Mouse (Mus musculus): ENCODE measurements around the gene Ccin. TPM values are rescaled to one million over a fixed set of nuclear protein-coding genes. Genes with fewer than 3 reads are reported as not detected.

Ccin gene
- total RNA-seq, 1 experiment from 2014 or later = not detected

GRCm38 (mm10) chr4:43970393-43971330, 12.6 kb upstream of the Ccin start:
- ATAC-seq (replicated peaks in 1 of 2; ENCODE audit: insufficient read depth in 1 of 2, low FRiP score in 2 of 2, low TSS enrichment in 1 of 2, low read depth in 1 of 2, poor library complexity in 2 of 2, severe bottlenecking in 2 of 2) = no peak

- ATAC-seq (replicated peaks in 1 of 2; ENCODE audit: insufficient read depth in 1 of 2, low FRiP score in 2 of 2, low TSS enrichment in 1 of 2, low read depth in 1 of 2, poor library complexity in 2 of 2, severe bottlenecking in 2 of 2) = 0 out of 4 replicates have a peak, but pooled peaks of 1 of the 2 experiments have one; percentile 1
Measured at GRCm38 (mm10) chr4:43971541-43972136, 11.6 kb upstream of the Ccin start.

DNA sequence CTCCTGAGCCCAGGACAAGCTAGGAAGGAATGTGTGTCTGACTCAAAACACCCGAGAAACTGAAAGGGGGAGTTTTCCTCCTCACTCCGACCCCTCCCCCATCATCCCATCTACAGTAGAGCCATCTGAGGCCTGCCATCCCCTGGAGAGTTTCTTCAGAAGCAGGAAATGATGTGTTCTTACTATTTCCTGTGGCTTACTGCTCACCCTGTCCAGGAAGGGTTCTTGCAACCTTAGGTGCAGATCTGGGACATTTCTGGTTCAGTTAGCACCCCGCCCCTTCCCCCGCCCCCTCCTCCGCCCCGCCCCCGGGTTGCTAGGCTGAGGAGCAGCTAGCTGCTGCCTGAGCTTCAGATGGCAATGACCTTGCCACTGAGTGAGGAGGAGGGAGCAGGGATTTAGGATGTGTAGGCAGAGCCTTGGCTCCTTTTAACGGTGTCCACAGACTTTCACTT, 11.1 kb upstream of the Ccin start:
- peak; percentile 80 to 91 for ATAC-seq (replicated peaks in 1 of 2; ENCODE audit: insufficient read depth in 1 of 2, low FRiP score in 2 of 2, low TSS enrichment in 1 of 2, low read depth in 1 of 2, poor library complexity in 2 of 2, severe bottlenecking in 2 of 2)

DNA sequence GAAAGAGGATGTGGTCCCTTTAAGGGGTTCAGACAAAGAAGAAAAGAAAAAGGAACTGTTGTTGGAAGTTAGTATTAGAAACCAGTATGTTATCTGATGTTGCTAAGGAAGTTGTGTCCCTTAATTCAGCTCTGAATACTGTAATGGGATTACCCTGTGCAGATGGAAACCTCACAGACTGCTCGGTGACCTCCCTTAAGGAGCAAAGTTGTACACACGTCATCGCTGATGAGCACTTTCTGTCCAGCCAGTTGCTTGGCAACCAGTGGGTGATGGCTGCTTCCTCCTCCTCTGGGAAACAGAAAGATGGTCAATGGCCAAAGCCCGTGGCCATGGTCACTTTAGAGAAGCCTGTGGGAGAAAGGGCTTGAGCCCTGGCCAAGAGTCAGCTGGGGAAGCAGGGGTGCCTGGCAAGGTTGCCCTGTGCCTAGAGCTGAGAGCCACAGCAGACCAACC, 9.7 kb upstream of the Ccin start:
- ATAC-seq (replicated peaks in 1 of 2; ENCODE audit: insufficient read depth in 1 of 2, low FRiP score in 2 of 2, low TSS enrichment in 1 of 2, low read depth in 1 of 2, poor library complexity in 2 of 2, severe bottlenecking in 2 of 2) = peak; percentile 75 to 80

GRCm38 (mm10) chr4:43974914-43975616, 8.2 kb upstream of the Ccin start:
- ATAC-seq (replicated peaks in 1 of 2; ENCODE audit: insufficient read depth in 1 of 2, low FRiP score in 2 of 2, low TSS enrichment in 1 of 2, low read depth in 1 of 2, poor library complexity in 2 of 2, severe bottlenecking in 2 of 2) = peak in 1 of 2 experiments; percentile 43; a peak in 1 of 4 replicates

DNA sequence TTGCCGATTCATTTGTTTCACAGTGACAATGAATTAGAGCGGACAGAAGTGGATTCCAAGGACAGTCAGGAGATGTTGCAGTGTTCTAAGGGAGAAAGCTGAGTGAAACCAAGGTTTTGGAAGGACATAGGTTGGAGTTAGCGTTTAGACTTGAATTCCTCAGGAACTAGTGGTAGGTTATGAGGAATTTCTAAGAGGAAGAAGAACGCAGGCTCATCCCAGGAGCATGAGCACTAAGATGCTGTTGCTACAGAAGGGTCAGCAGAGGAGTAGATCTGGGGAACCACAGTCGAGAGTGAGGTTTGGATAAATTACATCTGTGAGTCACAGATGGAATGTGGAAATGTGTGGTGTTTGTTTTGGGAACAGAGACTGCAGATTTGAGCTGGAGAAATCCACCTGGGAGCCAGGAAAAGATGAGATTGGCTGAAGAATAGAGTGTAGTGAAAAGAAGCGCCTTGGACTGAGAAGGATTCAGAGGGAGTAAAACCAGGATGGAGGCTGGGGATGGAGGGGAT, 7.0 kb upstream of the Ccin start:
- no peak for ATAC-seq (replicated peaks in 1 of 2; ENCODE audit: insufficient read depth in 1 of 2, low FRiP score in 2 of 2, low TSS enrichment in 1 of 2, low read depth in 1 of 2, poor library complexity in 2 of 2, severe bottlenecking in 2 of 2)

DNA sequence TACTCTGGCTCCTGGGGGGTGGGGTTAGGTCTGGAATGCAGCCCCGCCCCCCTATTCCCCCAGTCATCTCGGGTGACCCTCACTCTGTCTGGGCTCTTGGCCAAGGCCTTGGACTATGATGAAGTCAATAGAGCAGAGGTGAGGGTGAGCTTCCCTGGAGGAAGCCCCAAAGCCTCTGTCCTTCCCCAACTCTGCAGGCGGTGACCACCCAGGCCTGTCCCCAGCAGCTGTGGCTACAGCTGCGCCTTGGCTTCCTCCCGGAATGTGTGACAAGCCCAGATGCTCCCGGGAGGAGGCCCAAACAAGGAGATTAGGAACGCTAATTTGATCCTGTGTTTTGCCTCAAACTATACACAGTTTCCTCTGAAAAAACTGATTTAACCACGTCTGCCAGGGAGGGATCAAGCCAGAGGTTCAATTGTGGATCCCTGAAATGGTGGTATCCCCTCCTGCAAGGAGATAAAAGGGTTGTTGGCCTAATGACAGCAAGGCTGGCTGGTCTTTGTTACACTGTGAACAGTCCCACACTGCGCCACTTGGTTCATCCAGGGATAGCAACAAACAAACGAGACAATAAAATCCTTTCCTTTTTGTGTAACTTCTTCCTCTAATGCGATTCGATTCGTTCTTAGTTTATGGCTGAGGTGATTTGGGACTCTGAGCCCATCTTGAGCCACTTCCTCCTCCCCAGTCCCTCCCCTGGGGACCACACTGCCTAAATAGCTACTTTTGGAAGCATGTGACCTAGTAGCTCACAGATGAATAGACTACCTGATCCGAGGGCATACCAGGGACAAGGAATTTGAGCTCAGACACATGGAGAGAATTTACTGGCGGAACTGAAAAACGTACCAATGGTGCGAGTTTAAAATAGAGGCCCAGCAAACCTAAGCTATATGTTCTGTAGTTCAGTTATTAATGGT, 4.5 kb upstream of the Ccin start:
- no peak for ATAC-seq (replicated peaks in 1 of 2; ENCODE audit: insufficient read depth in 1 of 2, low FRiP score in 2 of 2, low TSS enrichment in 1 of 2, low read depth in 1 of 2, poor library complexity in 2 of 2, severe bottlenecking in 2 of 2)

DNA sequence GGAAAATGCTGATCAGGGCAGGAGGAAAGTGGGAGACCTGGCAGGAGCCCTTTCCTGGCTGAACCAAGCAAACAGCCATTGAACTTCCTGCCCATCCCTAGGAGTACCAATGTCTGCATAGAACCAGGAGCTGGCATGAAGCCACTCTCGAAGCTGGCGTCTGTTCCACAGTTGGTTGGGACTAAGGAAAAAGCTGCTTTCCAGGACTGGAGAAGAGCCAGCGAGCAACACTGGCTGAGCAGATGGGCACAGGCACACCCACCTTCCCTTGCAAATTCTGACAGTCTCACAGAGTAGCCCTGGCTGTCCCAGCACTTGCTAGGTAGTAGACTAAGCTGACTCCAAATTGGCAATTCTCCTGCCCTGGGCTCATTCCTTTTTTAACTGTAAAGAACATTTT, 3.5 kb upstream of the Ccin start:
- ATAC-seq (replicated peaks in 1 of 2; ENCODE audit: insufficient read depth in 1 of 2, low FRiP score in 2 of 2, low TSS enrichment in 1 of 2, low read depth in 1 of 2, poor library complexity in 2 of 2, severe bottlenecking in 2 of 2) = no peak

- no peak for ATAC-seq (replicated peaks in 1 of 2; ENCODE audit: insufficient read depth in 1 of 2, low FRiP score in 2 of 2, low TSS enrichment in 1 of 2, low read depth in 1 of 2, poor library complexity in 2 of 2, severe bottlenecking in 2 of 2)
Measured at GRCm38 (mm10) chr4:43980236-43980635, 3.0 kb upstream of the Ccin start.

DNA sequence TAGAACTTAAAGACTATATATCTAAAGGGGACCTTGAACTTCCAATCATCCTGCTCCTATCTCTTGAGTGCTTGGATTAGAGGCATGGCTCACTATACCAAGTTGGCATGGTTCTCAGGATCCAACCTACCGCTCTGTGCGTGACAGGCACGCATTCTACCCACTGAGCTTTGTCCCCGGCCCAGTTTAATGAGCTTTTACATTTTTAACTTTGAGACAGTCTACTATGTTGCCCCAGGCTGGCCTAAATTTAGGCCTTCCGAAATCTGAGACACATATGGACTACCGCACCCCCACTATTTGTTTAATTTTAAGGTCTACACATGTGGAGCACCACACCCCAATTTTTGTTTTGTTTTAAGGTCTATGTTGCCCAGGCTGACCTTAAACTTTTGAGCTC, 2.4 kb upstream of the Ccin start:
- ATAC-seq (replicated peaks in 1 of 2; ENCODE audit: insufficient read depth in 1 of 2, low FRiP score in 2 of 2, low TSS enrichment in 1 of 2, low read depth in 1 of 2, poor library complexity in 2 of 2, severe bottlenecking in 2 of 2) = no peak

- no peak for ATAC-seq (replicated peaks in 1 of 2; ENCODE audit: insufficient read depth in 1 of 2, low FRiP score in 2 of 2, low TSS enrichment in 1 of 2, low read depth in 1 of 2, poor library complexity in 2 of 2, severe bottlenecking in 2 of 2)
Measured at GRCm38 (mm10) chr4:43981251-43981650, 2.0 kb upstream of the Ccin start.

DNA sequence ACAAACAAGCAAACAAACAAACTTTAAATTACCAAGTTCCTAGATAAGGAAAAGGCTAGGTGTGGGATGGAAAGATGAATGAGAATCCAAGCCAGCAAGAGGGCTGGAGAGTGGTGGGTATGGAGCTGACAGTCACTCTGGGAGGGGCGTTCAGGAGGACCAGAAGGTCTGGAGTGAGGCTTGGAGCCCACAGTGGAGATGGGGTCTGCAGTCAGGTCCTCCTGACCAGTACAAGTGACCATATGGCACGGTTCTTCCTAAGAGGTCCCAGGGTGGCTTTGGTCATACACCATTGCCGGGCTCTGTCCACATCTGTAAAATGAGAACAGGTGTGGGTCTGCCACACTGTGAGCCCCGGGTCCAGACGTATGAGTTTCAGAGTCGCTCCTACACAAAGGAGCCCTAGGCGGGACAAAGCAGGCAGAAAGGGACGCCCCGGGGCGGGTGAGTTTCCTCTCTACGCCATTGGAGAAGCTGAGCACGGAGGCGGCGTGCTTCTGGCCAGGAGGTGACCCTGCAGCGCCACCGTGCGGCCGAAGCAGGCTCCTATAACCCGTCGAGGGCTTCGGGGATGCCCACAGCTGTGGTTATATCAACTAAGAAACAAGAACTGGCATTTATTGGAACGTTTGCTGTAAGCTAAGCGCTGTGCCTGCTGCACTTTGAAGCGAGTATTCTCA, 1.1 kb upstream of the Ccin start:
- ATAC-seq (replicated peaks in 1 of 2; ENCODE audit: insufficient read depth in 1 of 2, low FRiP score in 2 of 2, low TSS enrichment in 1 of 2, low read depth in 1 of 2, poor library complexity in 2 of 2, severe bottlenecking in 2 of 2) = peak; percentile 93 to 97

DNA sequence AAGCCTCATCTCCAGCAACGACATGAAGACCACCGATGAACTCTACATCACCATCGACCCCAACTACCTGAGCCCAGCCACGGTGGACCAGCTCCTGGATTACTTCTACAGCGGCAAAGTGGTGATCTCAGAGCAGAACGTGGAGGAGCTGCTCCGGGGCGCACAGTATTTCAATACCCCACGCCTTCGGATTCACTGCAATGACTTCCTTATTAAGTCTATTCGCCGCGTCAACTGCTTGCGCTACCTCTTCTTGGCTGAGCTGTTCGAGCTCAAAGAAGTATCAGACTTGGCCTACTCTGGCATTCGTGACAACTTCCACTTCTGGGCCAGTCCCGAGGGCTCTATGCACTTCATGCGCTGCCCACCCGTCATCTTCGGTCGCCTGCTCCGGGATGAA, 473 bp downstream of the Ccin start:
- ATAC-seq (replicated peaks in 1 of 2; ENCODE audit: insufficient read depth in 1 of 2, low FRiP score in 2 of 2, low TSS enrichment in 1 of 2, low read depth in 1 of 2, poor library complexity in 2 of 2, severe bottlenecking in 2 of 2) = no peak

DNA sequence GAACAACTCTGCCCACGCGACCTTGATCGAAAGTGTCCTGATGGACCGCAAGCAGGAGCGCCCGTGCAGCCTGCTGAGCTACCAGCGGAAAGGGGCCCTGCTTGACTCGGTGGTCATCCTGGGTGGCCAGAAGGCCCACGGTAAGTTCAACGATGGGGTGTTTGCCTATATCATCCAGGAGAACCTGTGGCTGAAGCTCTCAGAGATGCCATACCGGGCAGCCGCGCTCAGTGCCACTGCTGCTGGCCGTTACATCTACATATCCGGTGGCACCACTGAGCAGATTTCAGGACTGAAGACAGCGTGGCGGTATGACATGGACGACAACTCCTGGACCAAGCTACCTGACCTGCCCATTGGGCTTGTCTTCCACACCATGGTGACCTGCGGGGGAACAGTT, 1.0 kb downstream of the Ccin start:
- ATAC-seq (replicated peaks in 1 of 2; ENCODE audit: insufficient read depth in 1 of 2, low FRiP score in 2 of 2, low TSS enrichment in 1 of 2, low read depth in 1 of 2, poor library complexity in 2 of 2, severe bottlenecking in 2 of 2) = no peak

DNA sequence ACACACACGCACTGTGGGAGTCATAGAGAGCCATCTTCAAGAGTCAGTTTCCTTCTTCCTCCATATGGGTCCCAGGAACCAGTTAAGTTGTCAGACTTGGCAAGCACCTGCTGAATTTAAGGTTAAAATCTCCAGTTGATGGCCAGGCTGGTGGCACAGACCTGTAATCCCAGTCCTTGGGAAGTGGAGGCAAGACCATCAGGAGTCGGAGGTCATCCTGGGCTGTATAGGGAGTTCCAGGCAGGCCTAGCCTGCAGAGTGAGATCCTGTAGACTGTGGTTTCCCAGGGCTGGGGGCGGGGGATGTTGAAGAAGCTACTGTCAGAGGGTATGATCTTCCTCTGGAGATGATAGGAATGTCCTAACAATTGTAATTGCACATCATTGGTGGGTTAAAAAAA, 5.7 kb downstream of the Ccin start:
- ATAC-seq (replicated peaks in 1 of 2; ENCODE audit: insufficient read depth in 1 of 2, low FRiP score in 2 of 2, low TSS enrichment in 1 of 2, low read depth in 1 of 2, poor library complexity in 2 of 2, severe bottlenecking in 2 of 2) = no peak

- no peak for ATAC-seq (replicated peaks in 1 of 2; ENCODE audit: insufficient read depth in 1 of 2, low FRiP score in 2 of 2, low TSS enrichment in 1 of 2, low read depth in 1 of 2, poor library complexity in 2 of 2, severe bottlenecking in 2 of 2)
Measured at GRCm38 (mm10) chr4:43993072-43993471, 9.8 kb downstream of the Ccin start.

All from hematopoietic stem cell, adult 5-6 weeks (primary cell).